Mouse (Mus musculus): ENCODE data around the gene Slc30a7. TPM values are rescaled to one million over a fixed set of nuclear protein-coding genes. Genes with fewer than 3 reads are reported as not detected.
A peak's percentile ranks its signal among the peaks of the same experiment; 100 is the strongest.

Gene Slc30a7
- polyA plus RNA-seq (2012; rRNA removed), result 13.7 and 14.3 TPM in 2 replicates

DNA sequence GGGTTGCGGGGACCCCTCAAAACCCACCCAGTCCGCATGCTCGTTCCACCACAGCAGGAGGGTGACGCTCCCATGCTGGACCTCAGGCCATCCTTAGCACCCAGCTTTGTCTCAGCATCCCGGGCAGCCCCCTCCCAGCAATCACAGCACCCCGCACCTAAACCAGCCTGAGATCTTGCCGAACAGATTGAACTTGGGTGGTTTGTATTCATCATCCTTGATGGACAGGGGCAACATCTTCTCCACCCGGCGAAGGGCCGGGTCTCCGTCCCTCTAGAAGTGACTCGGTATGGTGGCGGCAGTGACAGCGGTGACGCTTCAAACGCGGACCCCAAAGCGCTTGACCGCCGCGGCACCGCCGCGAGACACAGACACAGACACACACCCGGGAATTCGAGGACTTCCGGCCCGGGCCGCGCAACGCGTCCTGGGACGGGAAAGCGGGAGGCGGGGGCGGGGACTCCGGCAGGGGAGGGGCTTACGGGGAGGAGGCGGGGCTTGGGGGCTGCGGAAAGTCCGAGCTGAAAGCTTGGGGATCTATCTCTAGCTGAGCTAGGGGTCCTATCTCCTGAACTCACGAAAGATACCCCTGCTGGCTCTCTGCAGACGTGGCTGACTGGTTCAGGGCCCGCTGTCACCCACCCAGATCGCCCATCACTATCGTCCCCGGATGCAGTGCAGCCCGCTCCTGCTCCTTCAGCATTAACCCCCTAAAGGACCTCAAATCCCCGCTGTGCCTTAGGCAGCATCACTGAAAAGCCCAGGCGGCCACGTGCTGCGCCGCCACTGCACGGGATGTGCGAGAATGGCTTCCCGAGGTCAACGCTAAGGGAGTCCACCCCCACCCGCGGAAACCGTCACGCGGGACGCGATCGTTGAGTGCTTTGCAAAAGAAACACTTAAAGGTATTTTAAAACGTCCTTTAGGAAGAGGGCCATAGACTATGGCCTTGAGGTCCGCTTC lies at the start of gene Slc30a7, which contains the start of gene Extl2:
TSS of gene Slc30a7 (minus strand) at position 429 of the 963 bp plus-strand sequence.
TSS of gene Extl2 (plus strand) at position 485 of the 963 bp plus-strand sequence.
- no peaks in the 10 kb centered on the region; the same call in 1 of the 2 replicates for H3K4me1 ChIP-seq (ENCODE audit: control insufficient read depth, insufficient read depth, low read length)
- peak; percentile 84 for DNase-seq
- H3K27me3 ChIP-seq (ENCODE audit: control insufficient read depth, insufficient read depth, low read length), result no peaks in the 10 kb centered on the region
- under 1% methylated on average over 66 of the region's 67 CpGs for WGBS
- peak within 1 kb of the TSS; percentile 87 for H3K4me3 ChIP-seq (replicated peaks; ENCODE audit: insufficient read depth, low read depth, low read length)
- peak within 1 kb of the TSS; percentile 79 for H3K27ac ChIP-seq (ENCODE audit: insufficient read depth, low read length)
- TF ChIP-seq CTCF (IDR thresholded peaks at IDR 0.05; ENCODE audit: borderline replicate concordance, insufficient read depth, low read depth, low read length) (no peak), POLR2A (IDR thresholded peaks at IDR 0.05; ENCODE audit: borderline replicate concordance, insufficient read depth, low read length) (peak; percentile 52; the same call in 1 of the 2 replicates)

DNA sequence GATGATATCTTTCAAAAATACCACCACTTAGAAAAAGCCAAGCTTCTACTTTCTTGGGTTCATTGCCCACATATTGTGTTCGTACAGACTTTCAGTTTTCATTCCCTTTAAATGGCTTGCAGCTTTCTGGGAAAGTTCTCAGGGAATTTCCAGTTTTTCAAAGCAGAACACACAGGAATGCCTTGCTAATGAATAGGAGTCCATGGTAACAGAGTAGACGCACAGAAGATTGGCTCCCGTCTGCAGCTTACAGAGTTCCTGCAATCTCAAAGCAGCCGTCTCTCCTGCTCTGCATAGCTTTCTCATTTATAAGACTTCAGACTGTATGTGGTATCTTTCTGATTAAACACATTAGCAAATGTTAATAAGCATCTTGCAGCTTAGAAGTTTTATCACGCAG lies 39.8 kb upstream of the Slc30a7 start:
- 35% methylated on average over 5 of the region's 5 CpGs for WGBS
- TF ChIP-seq CTCF (IDR thresholded peaks at IDR 0.05; ENCODE audit: borderline replicate concordance, insufficient read depth, low read depth, low read length) (no peak), POLR2A (IDR thresholded peaks at IDR 0.05; ENCODE audit: borderline replicate concordance, insufficient read depth, low read length) (no peak)
- Histone ChIP-seq H3K27me3 (ENCODE audit: control insufficient read depth, insufficient read depth, low read length) (no peaks in the 10 kb centered on the region), H3K27ac (ENCODE audit: insufficient read depth, low read length) (no peak overlapping the region), H3K4me1 (ENCODE audit: control insufficient read depth, insufficient read depth, low read length) (no peaks in the 10 kb centered on the region), H3K4me3 (replicated peaks; ENCODE audit: insufficient read depth, low read depth, low read length) (no peak overlapping the region)
- no peak for DNase-seq

DNA sequence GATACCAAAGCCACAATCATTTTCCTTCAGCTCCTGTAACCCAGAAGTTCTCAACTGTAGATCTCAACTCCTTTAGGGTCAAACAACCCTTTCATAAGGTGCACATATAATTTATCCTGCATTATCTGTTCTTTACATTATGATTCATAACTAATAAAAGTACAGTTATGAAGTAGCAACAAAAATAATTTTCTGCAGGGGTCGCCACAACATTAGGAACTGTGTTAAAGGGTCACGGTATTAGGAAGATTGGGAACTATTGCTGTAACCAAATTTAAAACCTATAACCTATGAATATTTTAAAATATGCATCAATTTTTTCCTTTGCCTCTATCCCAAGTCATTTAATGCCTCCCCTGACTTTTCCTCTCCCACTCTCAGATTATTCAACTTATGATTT lies 38.8 kb upstream of the Slc30a7 start:
- H3K27me3 ChIP-seq (ENCODE audit: control insufficient read depth, insufficient read depth, low read length), result no peaks in the 10 kb centered on the region
- H3K27ac ChIP-seq (ENCODE audit: insufficient read depth, low read length), result no peak overlapping the region
- TF ChIP-seq CTCF (IDR thresholded peaks at IDR 0.05; ENCODE audit: borderline replicate concordance, insufficient read depth, low read depth, low read length) (no peak), POLR2A (IDR thresholded peaks at IDR 0.05; ENCODE audit: borderline replicate concordance, insufficient read depth, low read length) (no peak)
- DNase-seq, result no peak
- 56% methylated on average over 2 of the region's 2 CpGs for WGBS
- H3K4me3 ChIP-seq (replicated peaks; ENCODE audit: insufficient read depth, low read depth, low read length), result no peak overlapping the region
- H3K4me1 ChIP-seq (ENCODE audit: control insufficient read depth, insufficient read depth, low read length), result no peaks in the 10 kb centered on the region

DNA sequence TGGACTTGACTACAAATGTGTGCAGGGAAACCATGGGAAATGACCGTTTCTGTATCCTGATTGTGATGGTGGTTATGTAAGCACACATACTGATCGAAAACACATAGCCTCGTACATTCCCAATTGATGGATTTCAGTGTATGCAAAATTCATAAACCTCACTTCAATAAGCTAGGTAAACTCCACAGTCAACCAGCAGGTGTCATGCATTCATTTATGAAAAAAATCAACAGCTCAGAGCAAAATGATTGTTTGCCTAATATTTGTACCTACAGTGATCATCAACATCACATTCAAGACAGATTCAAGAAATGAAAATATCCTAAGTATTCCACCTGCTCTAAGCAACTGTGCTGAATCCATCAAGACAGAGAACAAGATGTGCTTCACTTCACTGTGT lies 33.6 kb upstream of the Slc30a7 start:
- WGBS, result 79% methylated on average over 3 of the region's 3 CpGs
- Histone ChIP-seq H3K4me1 (ENCODE audit: control insufficient read depth, insufficient read depth, low read length) (no peaks in the 10 kb centered on the region), H3K27ac (ENCODE audit: insufficient read depth, low read length) (no peak overlapping the region), H3K27me3 (ENCODE audit: control insufficient read depth, insufficient read depth, low read length) (no peaks in the 10 kb centered on the region), H3K4me3 (replicated peaks; ENCODE audit: insufficient read depth, low read depth, low read length) (no peak overlapping the region)
- TF ChIP-seq CTCF (IDR thresholded peaks at IDR 0.05; ENCODE audit: borderline replicate concordance, insufficient read depth, low read depth, low read length) (no peak; the same call in 1 of the 2 replicates), POLR2A (IDR thresholded peaks at IDR 0.05; ENCODE audit: borderline replicate concordance, insufficient read depth, low read length) (no peak)
- DNase-seq, result no peak

DNA sequence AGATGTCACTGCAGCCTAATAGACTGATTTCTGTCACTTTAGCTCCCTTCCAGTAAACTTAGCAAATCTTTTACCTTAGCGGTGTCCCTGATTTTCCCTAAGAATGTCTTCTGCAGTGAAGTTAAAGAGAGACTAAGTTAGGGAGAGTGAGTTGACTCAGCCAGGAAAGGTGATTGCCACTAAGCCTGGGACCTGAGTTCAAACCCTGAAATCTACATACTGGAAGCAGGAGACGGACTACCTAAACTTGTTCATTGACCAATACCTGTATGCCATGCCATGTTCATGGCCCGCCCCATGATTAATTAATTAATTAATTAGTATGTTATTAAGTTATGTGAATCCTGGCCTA lies 26.6 kb upstream of the Slc30a7 start:
- peaks cover 7% of the 10 kb centered on the region for H3K4me1 ChIP-seq (ENCODE audit: control insufficient read depth, insufficient read depth, low read length)
- TF ChIP-seq POLR2A (IDR thresholded peaks at IDR 0.05; ENCODE audit: borderline replicate concordance, insufficient read depth, low read length) (no peak), CTCF (IDR thresholded peaks at IDR 0.05; ENCODE audit: borderline replicate concordance, insufficient read depth, low read depth, low read length) (peak; percentile 36; the same call in 1 of the 2 replicates)
- 55% methylated on average over 3 of the region's 3 CpGs for WGBS

DNA sequence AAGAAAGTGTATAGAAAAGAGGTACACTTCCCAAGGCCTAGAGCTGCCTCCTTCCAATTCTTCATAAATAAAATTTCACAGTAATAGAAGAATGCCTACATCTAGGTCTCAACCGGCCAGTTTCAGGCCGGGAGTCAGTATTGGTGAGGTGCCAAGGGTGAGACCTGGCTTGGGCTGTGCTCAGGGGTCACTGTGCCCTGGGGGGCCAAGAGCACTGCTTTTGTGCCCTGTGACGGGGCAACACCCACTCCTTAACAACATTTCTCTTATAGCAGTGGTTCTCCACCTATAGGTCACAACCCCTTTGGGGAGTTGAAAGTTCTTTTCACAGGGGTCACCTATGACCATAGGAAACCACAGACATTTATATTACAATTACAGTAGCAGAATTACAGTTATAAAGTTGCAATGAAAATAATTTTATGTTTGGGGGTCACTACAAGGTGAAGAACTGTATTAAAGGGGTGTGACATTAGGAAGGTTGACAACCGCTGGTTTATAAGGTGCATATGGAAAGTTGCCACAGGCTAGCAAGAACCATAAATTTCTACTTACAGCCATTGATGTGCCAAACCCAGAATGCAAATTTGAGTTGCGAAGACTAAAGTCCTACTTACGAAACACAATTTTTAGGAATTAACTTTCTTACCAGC lies 26.1 kb upstream of the Slc30a7 start:
- peaks cover 8% of the 10 kb centered on the region for H3K4me1 ChIP-seq (ENCODE audit: control insufficient read depth, insufficient read depth, low read length)
- no peak overlapping the region for H3K27ac ChIP-seq (ENCODE audit: insufficient read depth, low read length)
- H3K4me3 ChIP-seq (replicated peaks; ENCODE audit: insufficient read depth, low read depth, low read length), result no peak overlapping the region
- TF ChIP-seq POLR2A (IDR thresholded peaks at IDR 0.05; ENCODE audit: borderline replicate concordance, insufficient read depth, low read length) (no peak), CTCF (IDR thresholded peaks at IDR 0.05; ENCODE audit: borderline replicate concordance, insufficient read depth, low read depth, low read length) (no peak)
- 50% methylated on average over 6 of the region's 6 CpGs for WGBS
- peak in 1 of 2 experiments; percentile 9 for DNase-seq
- H3K27me3 ChIP-seq (ENCODE audit: control insufficient read depth, insufficient read depth, low read length), result no peaks in the 10 kb centered on the region

More for the DNA sequence above, 26.6 kb upstream of the Slc30a7 start:
- H3K4me3 ChIP-seq (replicated peaks; ENCODE audit: insufficient read depth, low read depth, low read length), result no peak overlapping the region
- no peaks in the 10 kb centered on the region for H3K27me3 ChIP-seq (ENCODE audit: control insufficient read depth, insufficient read depth, low read length)
- DNase-seq, result peak in 1 of 2 experiments; percentile 33
- H3K27ac ChIP-seq (ENCODE audit: insufficient read depth, low read length), result no peak overlapping the region

DNA sequence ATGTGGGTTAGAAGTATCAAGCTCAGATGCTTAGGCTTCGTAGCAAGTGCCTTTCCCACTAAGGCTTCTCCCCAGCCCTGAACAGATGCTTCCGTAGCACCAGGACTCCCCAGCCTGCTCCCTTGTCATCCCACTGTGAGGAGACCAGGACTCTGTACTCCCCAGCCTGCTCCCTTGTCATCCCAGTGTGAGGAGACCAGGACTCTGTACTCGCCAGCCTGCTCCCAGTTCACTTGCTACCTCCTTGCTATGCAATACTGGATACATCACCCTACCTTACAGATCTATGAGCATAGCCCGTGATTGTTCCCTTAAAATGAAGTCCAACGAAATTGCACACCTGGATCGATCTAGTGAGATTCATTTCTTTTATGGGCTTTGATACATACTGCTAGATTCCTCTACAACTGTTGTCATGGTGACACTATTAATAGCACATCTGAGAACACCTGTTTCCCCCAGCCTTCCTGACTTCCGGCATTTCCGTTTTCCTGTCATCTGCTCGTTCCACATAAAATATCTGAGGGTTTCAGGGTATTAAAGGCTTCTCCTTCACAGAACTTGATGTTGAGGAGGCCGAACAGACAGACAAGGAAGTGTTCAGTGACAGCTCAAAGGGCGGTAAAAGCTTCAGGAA lies 23.1 kb upstream of the Slc30a7 start:
- Histone ChIP-seq H3K4me3 (replicated peaks; ENCODE audit: insufficient read depth, low read depth, low read length) (no peak overlapping the region), H3K27me3 (ENCODE audit: control insufficient read depth, insufficient read depth, low read length) (no peaks in the 10 kb centered on the region), H3K4me1 (ENCODE audit: control insufficient read depth, insufficient read depth, low read length) (peaks cover 20% of the 10 kb centered on the region), H3K27ac (ENCODE audit: insufficient read depth, low read length) (no peak overlapping the region)
- no peak for TF ChIP-seq POLR2A (IDR thresholded peaks at IDR 0.05; ENCODE audit: borderline replicate concordance, insufficient read depth, low read length)
- no peak for TF ChIP-seq CTCF (IDR thresholded peaks at IDR 0.05; ENCODE audit: borderline replicate concordance, insufficient read depth, low read depth, low read length)
- DNase-seq, result peak in 1 of 2 experiments; percentile 12
- WGBS, result 68% methylated on average over 11 of the region's 11 CpGs
